Mouse (Mus musculus) limb, embryonic 11.5 days (tissue): Measurements from ENCODE around the gene Fasn. TPM values are rescaled to one million over a fixed set of nuclear protein-coding genes. Genes with fewer than 3 reads are reported as not detected.
"Not testable (repeated sequence)": the region's sequence is repeated elsewhere in the genome, so short reads cannot be mapped to it uniquely, and the experiment has no call there.

ENCODE experiments used
- ATAC-seq: fragments of 200-750 bp; cut with Nextera tagmentation; 2 replicates; pipeline ENCODE4 v1.8.0; 2017; ENCODE audit warnings: low read depth; ENCODE audit not compliant: insufficient number of reproducible peaks, low FRiP score, low TSS enrichment
- DNase-seq: peaks from one replicate; pipeline ENCODE4 v3.0.0-alpha.2; 2015; ENCODE audit warnings: low spot score
- H3K27ac ChIP-seq: fragments of 300-500 bp; sonication (generic); replicated peaks from 2 replicates; pipeline ENCODE4 v1.5.1; 2014; ENCODE audit warnings: low read depth, mild to moderate bottlenecking, low read length
- H3K27me3 ChIP-seq: fragments of 300-500 bp; sonication (generic); 2 replicates; pipeline ENCODE4 v1.6.1; 2014; ENCODE audit warnings: mild to moderate bottlenecking, low read length, mixed read lengths; ENCODE audit not compliant: control insufficient read depth, insufficient read depth
- H3K36me3 ChIP-seq: fragments of 300-500 bp; sonication (generic); 2 replicates; pipeline ENCODE4 v1.6.1; 2014; ENCODE audit warnings: mild to moderate bottlenecking, low read length, moderate library complexity, mixed read lengths; ENCODE audit not compliant: control insufficient read depth, insufficient read depth
- H3K4me1 ChIP-seq: fragments of 300-500 bp; sonication (generic); 2 replicates; pipeline ENCODE4 v1.6.1; 2014; ENCODE audit warnings: low read length, mixed read lengths; ENCODE audit not compliant: control insufficient read depth, insufficient read depth
- H3K4me2 ChIP-seq: fragments of 300-500 bp; sonication (generic); 2 replicates; pipeline ENCODE4 v1.6.1; 2014; ENCODE audit warnings: low read depth, mild to moderate bottlenecking, moderate library complexity; ENCODE audit not compliant: severe bottlenecking
- H3K4me3 ChIP-seq: fragments of 300-500 bp; sonication (generic); 2 replicates; pipeline ENCODE4 v1.5.1; 2014; ENCODE audit warnings: low read depth, low read length
- H3K9ac ChIP-seq: fragments of 300-500 bp; sonication (generic); 2 replicates; pipeline ENCODE4 v1.6.1; 2014; ENCODE audit warnings: mild to moderate bottlenecking, low read length
- H3K9me3 ChIP-seq: fragments of 300-500 bp; sonication (generic); 2 replicates; pipeline ENCODE4 v1.6.1; 2016; ENCODE audit warnings: low read length; ENCODE audit not compliant: control insufficient read depth
- WGBS: fragments of 180-500 bp; shearing (Covaris S2); extraction: QIAGEN DNeasy Blood & Tissue Kit; methylation state at CpG from one replicate; pipeline ENCODE4 v1.1.7; 2014; 5-methylcytosine and 5-hydroxymethylcytosine counted together
- polyA plus RNA-seq: library from polyadenylated mRNA; unstranded; fragments of >200 nt; fragmentation: Nextera tagmentation; extraction: Ambion mirVana; gene quantifications from 2 replicates; pipeline ENCODE4 v1.2.1, GENCODE M21; 2014

Fasn gene
- 87.3 and 91.8 TPM in 2 replicates for polyA plus RNA-seq

- WGBS = 0% methylated on average over 100 of the region's 109 CpGs
- Histone ChIP-seq H3K27ac (peak within 1 kb of the TSS; percentile 97), H3K4me2 (peak within 1 kb of the TSS; percentile 97), H3K9ac (peak within 1 kb of the TSS; percentile 80), H3K9me3 (no peaks in the 10 kb centered on the region), H3K36me3 (peaks cover 19% of the 10 kb centered on the region), H3K4me3 (peak within 1 kb of the TSS; percentile 97), H3K4me1 (peaks cover 27% of the 10 kb centered on the region), H3K27me3 (no peaks in the 10 kb centered on the region)
- peak; percentile 99 for DNase-seq
- ATAC-seq = peak; percentile 88
These were observed at the start of gene Fasn for GRCm38 (mm10) chr11:120823956-120824786. Fasn (minus strand) TSS chr11:120824547.

- ATAC-seq (no peak), DNase-seq (no peak)
- Histone ChIP-seq H3K4me1 (no peaks in the 10 kb centered on the region), H3K9ac (no peak overlapping the region), H3K36me3 (no peaks in the 10 kb centered on the region; the same call in 1 of the 2 replicates), H3K4me2 (no peak overlapping the region), H3K4me3 (no peak overlapping the region), H3K27ac (no peak overlapping the region), H3K27me3 (no peaks in the 10 kb centered on the region), H3K9me3 (no peaks in the 10 kb centered on the region)
- 64% methylated on average over 6 of the region's 6 CpGs for WGBS
These were observed 48.9 kb upstream of the Fasn start for GRCm38 (mm10) chr11:120873206-120873605.

GRCm38 (mm10) chr11:120871521-120871920 is 47.2 kb upstream of the Fasn start:
- Histone ChIP-seq H3K4me2 (no peak overlapping the region), H3K27me3 (no peaks in the 10 kb centered on the region), H3K9me3 (no peaks in the 10 kb centered on the region), H3K9ac (no peak overlapping the region), H3K4me3 (no peak overlapping the region), H3K36me3 (no peaks in the 10 kb centered on the region; the same call in 1 of the 2 replicates), H3K27ac (no peak overlapping the region), H3K4me1 (no peaks in the 10 kb centered on the region)
- WGBS = 95% methylated on average over 9 of the region's 9 CpGs
- no peak for ATAC-seq
- DNase-seq = no peak

- no peak for DNase-seq
- ATAC-seq = no peak
- no peak overlapping the region for H3K4me3 ChIP-seq
- H3K36me3 ChIP-seq = no peaks in the 10 kb centered on the region
- 83% methylated on average over 1 of the region's 1 CpGs for WGBS
- no peaks in the 10 kb centered on the region for H3K4me1 ChIP-seq
- no peak overlapping the region for H3K9ac ChIP-seq
- no peaks in the 10 kb centered on the region for H3K27me3 ChIP-seq
- H3K9me3 ChIP-seq = no peaks in the 10 kb centered on the region
- no peak overlapping the region for H3K27ac ChIP-seq
- H3K4me2 ChIP-seq = no peak overlapping the region
These were observed 41.5 kb upstream of the Fasn start for GRCm38 (mm10) chr11:120865816-120866215.

GRCm38 (mm10) chr11:120862819-120863218 is 38.5 kb upstream of the Fasn start:
- Histone ChIP-seq H3K4me3 (no peak overlapping the region), H3K9me3 (no peaks in the 10 kb centered on the region), H3K9ac (no peak overlapping the region), H3K27ac (no peak overlapping the region), H3K4me1 (no peaks in the 10 kb centered on the region), H3K4me2 (no peak overlapping the region), H3K36me3 (no peaks in the 10 kb centered on the region), H3K27me3 (no peaks in the 10 kb centered on the region)
- no peak for ATAC-seq
- DNase-seq = no peak
- WGBS = 76% methylated on average over 10 of the region's 10 CpGs

- not testable (repeated sequence) for H3K27ac ChIP-seq, H3K27me3 ChIP-seq, H3K4me1 ChIP-seq, ATAC-seq, H3K9me3 ChIP-seq, H3K4me3 ChIP-seq, H3K36me3 ChIP-seq, H3K9ac ChIP-seq, H3K4me2 ChIP-seq, DNase-seq
- 98% methylated on average over 3 of the region's 3 CpGs for WGBS
These were observed 31.6 kb upstream of the Fasn start for GRCm38 (mm10) chr11:120855938-120856337.

- no peaks in the 10 kb centered on the region for H3K27me3 ChIP-seq
- WGBS = 80% methylated on average over 4 of the region's 4 CpGs
- H3K4me3 ChIP-seq = no peak overlapping the region
- no peak overlapping the region for H3K27ac ChIP-seq
- H3K4me1 ChIP-seq = no peaks in the 10 kb centered on the region
- no peak overlapping the region for H3K4me2 ChIP-seq
- DNase-seq (no peak), ATAC-seq (no peak)
- no peaks in the 10 kb centered on the region for H3K36me3 ChIP-seq
- no peak overlapping the region for H3K9ac ChIP-seq
- no peaks in the 10 kb centered on the region for H3K9me3 ChIP-seq
These were observed 29.4 kb upstream of the Fasn start for GRCm38 (mm10) chr11:120853788-120854187.

GRCm38 (mm10) chr11:120853158-120853557 is 28.8 kb upstream of the Fasn start:
- Histone ChIP-seq H3K27me3 (no peaks in the 10 kb centered on the region), H3K27ac (no peak overlapping the region), H3K4me2 (no peak overlapping the region), H3K36me3 (no peaks in the 10 kb centered on the region), H3K9me3 (no peaks in the 10 kb centered on the region), H3K4me3 (no peak overlapping the region), H3K9ac (no peak overlapping the region), H3K4me1 (no peaks in the 10 kb centered on the region)
- DNase-seq (no peak), ATAC-seq (no peak)
- WGBS = 99% methylated on average over 4 of the region's 4 CpGs
